Mouse (Mus musculus) CH12.LX (cell line): ENCODE data around the gene Golga7b. TPM values are rescaled to one million over a fixed set of nuclear protein-coding genes. Genes with fewer than 3 reads are reported as not detected.

Source experiments
- DNase-seq: peaks from one replicate; pipeline ENCODE4 v3.0.0-alpha.2; 2013; ENCODE audit errors: extremely low read depth
- H3K27ac ChIP-seq: 2 replicates; pipeline ENCODE4 v1.5.1; 2012; ENCODE audit warnings: low read depth, mild to moderate bottlenecking, control low read depth, moderate library complexity; ENCODE audit not compliant: insufficient read depth
- H3K27me3 ChIP-seq: replicated peaks from 2 replicates; pipeline ENCODE3; 2012; ENCODE audit warnings: inconsistent platforms
- H3K36me3 ChIP-seq, 2 experiments: replicated peaks in 1 of 2; 2 replicates each; pipeline versions ENCODE3 to v1.6.1; 2012; ENCODE audit warnings: inconsistent platforms in 1 of 2, low read length in 1 of 2, mild to moderate bottlenecking in 1 of 2, mixed read lengths in 1 of 2, moderate library complexity in 1 of 2; ENCODE audit not compliant: control insufficient read depth in 1 of 2, insufficient read depth in 1 of 2
- H3K4me1 ChIP-seq, 2 experiments: 2 replicates each; pipeline ENCODE4 v1.6.1; 2012; ENCODE audit warnings: inconsistent platforms in 1 of 2, moderate library complexity in 1 of 2; ENCODE audit not compliant: insufficient read depth in 2 of 2, control insufficient read depth in 1 of 2
- H3K4me2 ChIP-seq: 2 replicates; pipeline ENCODE4 v1.6.1; 2012; ENCODE audit warnings: low read depth, mild to moderate bottlenecking, control low read depth; ENCODE audit not compliant: poor library complexity, insufficient read depth, severe bottlenecking
- H3K4me3 ChIP-seq, 3 experiments: fragments of 150-350 bp in 1 of 3; sonication (generic) in 1 of 3; replicated peaks in 1 of 3; 2 replicates each; pipeline versions ENCODE3 to v1.5.1; 2011 to 2012; ENCODE audit warnings: low read depth in 2 of 3, low read length in 2 of 3, mild to moderate bottlenecking in 2 of 3, moderate library complexity in 2 of 3, control low read depth in 1 of 3, improper control_type of control experiment in 1 of 3, inconsistent platforms in 1 of 3, mixed read lengths in 1 of 3; ENCODE audit not compliant: poor library complexity in 1 of 3
- H3K79me2 ChIP-seq: replicated peaks from 2 replicates; pipeline ENCODE4 v1.6.1; 2012; ENCODE audit warnings: mild to moderate bottlenecking, moderate library complexity; ENCODE audit not compliant: control insufficient read depth, poor library complexity, insufficient read depth, severe bottlenecking; ENCODE audit errors: extremely low read depth
- H3K9ac ChIP-seq: 2 replicates; pipeline ENCODE4 v1.6.1; 2012; ENCODE audit warnings: low read depth, mild to moderate bottlenecking, control low read depth, moderate library complexity; ENCODE audit not compliant: insufficient read depth
- H3K9me3 ChIP-seq: replicated peaks from 2 replicates; pipeline ENCODE3; 2012; ENCODE audit warnings: low read length, inconsistent platforms, mixed read lengths
- CHD1 ChIP-seq: IDR thresholded peaks from 2 replicates; pipeline ENCODE4 v1.6.1; 2012; ENCODE audit warnings: low read depth, low read length, improper control_type of control experiment, inconsistent platforms
- CTCF ChIP-seq, 2 experiments: IDR thresholded peaks in 1 of 2; conservative IDR thresholded peaks in 1 of 2; 2 replicates each; pipeline ENCODE4 v1.5.1; 2011 to 2012; ENCODE audit warnings: low read depth in 2 of 2, low read length in 2 of 2, improper control_type of control experiment in 1 of 2, inconsistent platforms in 1 of 2, mild to moderate bottlenecking in 1 of 2, moderate library complexity in 1 of 2
- ELF1 ChIP-seq: IDR thresholded peaks from 2 replicates; pipeline ENCODE4 v1.6.1; 2014; ENCODE audit warnings: low read depth, mild to moderate bottlenecking, inconsistent platforms, low read length, improper control_type of control experiment
- EP300 ChIP-seq: IDR thresholded peaks from 2 replicates; pipeline ENCODE4 v1.6.1; 2011; ENCODE audit warnings: low read length, improper control_type of control experiment
- ETS1 ChIP-seq: conservative IDR thresholded peaks from 2 replicates; pipeline ENCODE4 v1.6.1; 2012; ENCODE audit warnings: low read depth, mild to moderate bottlenecking, inconsistent platforms, low read length, improper control_type of control experiment, moderate library complexity
- HCFC1 ChIP-seq: IDR thresholded peaks from 2 replicates; pipeline ENCODE4 v1.6.1; 2012; ENCODE audit warnings: low read depth, mild to moderate bottlenecking, inconsistent platforms, low read length, improper control_type of control experiment
- IRF4 ChIP-seq: IDR thresholded peaks from 2 replicates; pipeline ENCODE4 v1.6.1; 2014; ENCODE audit warnings: low read depth, mild to moderate bottlenecking, inconsistent platforms, low read length, improper control_type of control experiment
- JUN ChIP-seq: IDR thresholded peaks from 2 replicates; pipeline ENCODE4 v1.6.1; 2011; ENCODE audit warnings: low read depth, mild to moderate bottlenecking, low read length, improper control_type of control experiment, moderate library complexity; ENCODE audit not compliant: insufficient read depth
- KAT2A ChIP-seq: IDR thresholded peaks from 2 replicates; pipeline ENCODE4 v1.6.1; 2012; ENCODE audit warnings: low read length, improper control_type of control experiment, inconsistent platforms; ENCODE audit not compliant: insufficient replicate concordance
- MAX ChIP-seq: IDR thresholded peaks from 2 replicates; pipeline ENCODE4 v1.6.1; 2011; ENCODE audit warnings: low read length, improper control_type of control experiment
- MAZ ChIP-seq: IDR thresholded peaks from 2 replicates; pipeline ENCODE4 v1.6.1; 2012; ENCODE audit warnings: low read depth, mild to moderate bottlenecking, inconsistent platforms, low read length, improper control_type of control experiment, moderate library complexity
- MEF2A ChIP-seq: IDR thresholded peaks from 2 replicates; pipeline ENCODE4 v1.6.1; 2014; ENCODE audit warnings: low read depth, mild to moderate bottlenecking, inconsistent platforms, low read length, improper control_type of control experiment, borderline replicate concordance
- MXI1 ChIP-seq: IDR thresholded peaks from 2 replicates; pipeline ENCODE4 v1.6.1; 2011; ENCODE audit warnings: mild to moderate bottlenecking, low read depth, low read length, improper control_type of control experiment
- MYC ChIP-seq: IDR thresholded peaks from 2 replicates; pipeline ENCODE4 v1.6.1; 2011; ENCODE audit warnings: low read depth, mild to moderate bottlenecking, improper control_type of control experiment, low read length
- NELFE ChIP-seq: IDR thresholded peaks from 2 replicates; pipeline ENCODE4 v1.6.1; 2011; ENCODE audit warnings: low read depth, low read length, improper control_type of control experiment
- NRF1 ChIP-seq: IDR thresholded peaks from 2 replicates; pipeline ENCODE4 v1.6.1; 2014; ENCODE audit warnings: low read depth, mild to moderate bottlenecking, inconsistent platforms, low read length, improper control_type of control experiment, moderate library complexity
- SIN3A ChIP-seq: IDR thresholded peaks from 2 replicates; pipeline ENCODE4 v1.6.1; 2012; ENCODE audit warnings: low read length, improper control_type of control experiment, inconsistent platforms
- UBTF ChIP-seq: IDR thresholded peaks from 2 replicates; pipeline ENCODE4 v1.6.1; 2012; ENCODE audit warnings: low read depth, mild to moderate bottlenecking, inconsistent platforms, low read length, improper control_type of control experiment, moderate library complexity
- USF2 ChIP-seq: conservative IDR thresholded peaks from 2 replicates; pipeline ENCODE4 v1.6.1; 2011; ENCODE audit warnings: low read depth, low read length, improper control_type of control experiment
- ZNF384 ChIP-seq: IDR thresholded peaks from 2 replicates; pipeline ENCODE4 v1.6.1; 2012; ENCODE audit warnings: low read depth, low read length, improper control_type of control experiment, inconsistent platforms
- dilution Hi-C: fragments of 300-500 bp; cut with MboI; formaldehyde crosslinking; loops from 2 replicates; pipeline ENCODE4 v1.14.3; 2020; ENCODE audit warnings: low sequenced_read_pairs; ENCODE audit not compliant: extremely low pct_unique_long_range_greater_than_20kb, extremely low pct_ligation_motif_present
- in situ Hi-C: fragments of 300-500 bp; cut with MboI; formaldehyde crosslinking; loops from 3 replicates; pipeline ENCODE4 v1.14.3; 2019; ENCODE audit warnings: low sequenced_read_pairs, low pct_ligation_motif_present, low pct_unique_long_range_greater_than_20kb, mixed read lengths
- polyA plus RNA-seq: library from polyadenylated mRNA; unstranded; fragments of >175 nt; gene quantifications from 2 replicates; pipeline ENCODE4 v1.2.1, GENCODE M21; 2012; ENCODE audit warnings: low read depth; ENCODE audit not compliant: insufficient read length
- total RNA-seq, 2 experiments: library from RNA; depleted of rRNA; stranded (reverse); fragments of 300-350 nt in 1 of 2; fragments of >200 nt in 1 of 2; gene quantifications; 2 replicates each; pipeline ENCODE4 v1.2.3; 2012 to 2014

The Golga7b gene
- total and polyA plus RNA-seq, 3 experiments, result 0.07 to 0.19 (median 0.08) TPM

GRCm38 (mm10) chr19:42205201-42205600, 42.2 kb upstream of the Golga7b start:
- DNase-seq, result no peak
- peaks cover 51% of the 10 kb centered on the region for H3K27me3 ChIP-seq

GRCm38 (mm10) chr19:42209485-42209884, 37.9 kb upstream of the Golga7b start:
- no peak overlapping the region for H3K4me3 ChIP-seq
- no peak overlapping the region for H3K4me2 ChIP-seq
- H3K36me3 ChIP-seq, result no peaks in the 10 kb centered on the region
- in situ Hi-C loops, result no loop called here
- no peak overlapping the region for H3K9ac ChIP-seq
- no peaks in the 10 kb centered on the region for H3K79me2 ChIP-seq
- H3K27ac ChIP-seq, result no peak overlapping the region
- dilution Hi-C loops, result no loop called here
- peaks cover 65% of the 10 kb centered on the region for H3K27me3 ChIP-seq
- no peak for DNase-seq
- TF ChIP-seq MYC (no peak), NRF1 (no peak), EP300 (no peak), ETS1 (no peak), SIN3A (no peak), USF2 (no peak), MXI1 (no peak), ELF1 (no peak), MEF2A (no peak)
- no peaks in the 10 kb centered on the region for H3K9me3 ChIP-seq
- peaks cover 0 to 8% of the 10 kb centered on the region in 2 experiments; a peak in 2 of 4 replicates for H3K4me1 ChIP-seq

More at GRCm38 (mm10) chr19:42205201-42205600, 42.2 kb upstream of the Golga7b start:
- TF ChIP-seq IRF4 (no peak), SIN3A (no peak), UBTF (no peak), ETS1 (no peak), USF2 (no peak), CHD1 (no peak), ZNF384 (no peak)
- TF ChIP-seq, all 38 proteins: peak for 0
- Histone ChIP-seq H3K36me3 (no peaks in the 10 kb centered on the region), H3K9ac (no peak overlapping the region), H3K4me2 (no peak overlapping the region), H3K4me1 (peaks cover 0 to 8% of the 10 kb centered on the region in 2 experiments; a peak in 2 of 4 replicates), H3K4me3 (no peak overlapping the region), H3K27ac (no peak overlapping the region), H3K79me2 (no peaks in the 10 kb centered on the region), H3K9me3 (peaks cover 4% of the 10 kb centered on the region)
- dilution Hi-C loops, result no loop called here
- in situ Hi-C loops, result no loop called here

- in situ Hi-C loops, result no loop called here
Observed at GRCm38 (mm10) chr19:42209976-42210375, 37.4 kb upstream of the Golga7b start.

More at GRCm38 (mm10) chr19:42209976-42210375, 37.4 kb upstream of the Golga7b start:
- DNase-seq, result no peak
- Histone ChIP-seq H3K4me1 (peaks cover 0 to 8% of the 10 kb centered on the region in 2 experiments; a peak in 2 of 4 replicates), H3K36me3 (no peaks in the 10 kb centered on the region), H3K4me2 (no peak overlapping the region), H3K27me3 (peaks cover 67% of the 10 kb centered on the region), H3K27ac (no peak overlapping the region), H3K79me2 (no peaks in the 10 kb centered on the region), H3K9ac (no peak overlapping the region), H3K4me3 (no peak overlapping the region), H3K9me3 (no peaks in the 10 kb centered on the region)
- dilution Hi-C loops, result no loop called here
- TF ChIP-seq ELF1 (no peak), MAX (no peak), MEF2A (no peak), HCFC1 (no peak), JUN (no peak), MYC (no peak), MAZ (no peak), UBTF (no peak), ETS1 (no peak), KAT2A (no peak), CTCF (conservative IDR thresholded peaks at IDR 0.05 in 1 of 2, IDR thresholded peaks at IDR 0.05 in 1 of 2; ENCODE audit: low read depth in 2 of 2, low read length in 2 of 2) (no peak), USF2 (no peak), NELFE (no peak)
